Mouse (Mus musculus) olfactory bulb, adult 2 months (tissue): ENCODE measurements around the gene Gm7534. TPM values are rescaled to one million over a fixed set of nuclear protein-coding genes. Genes with fewer than 3 reads are reported as not detected.

Experiments
- H3K27ac ChIP-seq: fragments of 200-500 bp; 2 replicates; pipeline ENCODE4 v1.5.1; 2012; ENCODE audit warnings: low read depth, low read length; ENCODE audit not compliant: insufficient read depth
- H3K4me1 ChIP-seq: fragments of 200-500 bp; 2 replicates; pipeline ENCODE4 v1.6.1; 2012; ENCODE audit warnings: low read length; ENCODE audit not compliant: control insufficient read depth, insufficient read depth
- H3K4me3 ChIP-seq: fragments of 200-500 bp; 2 replicates; pipeline ENCODE4 v1.5.1; 2012; ENCODE audit warnings: mild to moderate bottlenecking, low read depth, low read length, moderate library complexity; ENCODE audit not compliant: insufficient read depth
- CTCF ChIP-seq: fragments of 200-500 bp; IDR thresholded peaks from 2 replicates; pipeline ENCODE4 v1.5.1; 2012; ENCODE audit warnings: low read depth, mild to moderate bottlenecking, low read length, moderate library complexity; ENCODE audit not compliant: insufficient read depth
- POLR2A ChIP-seq: fragments of 200-500 bp; IDR thresholded peaks from 2 replicates; pipeline ENCODE4 v1.6.1; 2012; ENCODE audit warnings: mild to moderate bottlenecking, low read depth, low read length, moderate library complexity; ENCODE audit not compliant: insufficient read depth
- WGBS: fragments of 180-500 bp; shearing (Covaris S2); methylation state at CpG from one replicate; pipeline ENCODE4 v1.1.7; 2018; 5-methylcytosine and 5-hydroxymethylcytosine counted together
- polyA plus RNA-seq: library from polyadenylated mRNA; stranded (reverse); fragments of >200 nt; gene quantifications from 2 replicates; pipeline ENCODE4 v1.2.4, GENCODE M21; 2012; ENCODE audit warnings: low replicate concordance; ENCODE audit not compliant: missing spikeins, insufficient read depth, insufficient read length

Gm7534 gene
- polyA plus RNA-seq, 1 experiment, result not detected

DNA sequence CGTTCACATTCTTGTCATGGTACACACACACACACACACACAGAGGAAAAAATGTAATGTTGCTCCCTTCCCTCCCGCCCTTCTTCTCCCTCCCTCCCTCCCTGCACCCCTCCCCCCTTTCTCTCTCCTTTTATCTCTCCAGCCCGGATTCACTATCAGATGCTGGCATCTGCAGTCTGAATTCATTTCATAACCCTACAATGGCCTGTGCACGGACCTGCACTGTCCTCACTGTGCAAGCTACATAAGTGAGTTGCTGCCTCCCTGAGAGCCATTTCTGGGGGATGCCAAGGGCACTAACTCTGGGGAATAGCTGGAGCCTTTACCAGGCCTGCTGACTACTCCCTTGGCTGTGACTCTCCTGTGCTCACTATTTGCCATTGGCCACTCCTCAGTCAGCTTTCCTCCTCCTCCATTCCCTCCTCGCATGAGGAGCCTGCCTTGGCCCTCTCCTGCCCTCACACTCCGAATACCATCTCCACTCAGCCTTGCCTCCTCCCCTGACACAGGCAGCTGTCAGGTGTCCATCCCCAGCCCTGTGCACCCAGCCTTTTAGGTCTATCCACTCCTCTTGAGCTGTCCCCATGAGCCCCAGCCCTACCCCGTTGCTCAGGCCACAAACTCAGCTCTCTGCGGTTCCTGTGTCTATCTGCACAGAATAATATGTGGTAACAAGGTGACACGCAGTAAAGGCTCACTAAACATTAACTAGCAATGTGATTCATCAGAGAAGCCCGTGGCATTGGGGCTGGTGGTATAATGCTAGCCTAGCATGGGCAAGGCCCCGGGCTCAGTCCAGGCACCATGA, 20.2 kb upstream of the Gm7534 start:
- no peak for TF ChIP-seq POLR2A
- no peak for TF ChIP-seq CTCF
- 77% methylated on average over 11 of the region's 11 CpGs for WGBS
- no peak overlapping the region for H3K27ac ChIP-seq

DNA sequence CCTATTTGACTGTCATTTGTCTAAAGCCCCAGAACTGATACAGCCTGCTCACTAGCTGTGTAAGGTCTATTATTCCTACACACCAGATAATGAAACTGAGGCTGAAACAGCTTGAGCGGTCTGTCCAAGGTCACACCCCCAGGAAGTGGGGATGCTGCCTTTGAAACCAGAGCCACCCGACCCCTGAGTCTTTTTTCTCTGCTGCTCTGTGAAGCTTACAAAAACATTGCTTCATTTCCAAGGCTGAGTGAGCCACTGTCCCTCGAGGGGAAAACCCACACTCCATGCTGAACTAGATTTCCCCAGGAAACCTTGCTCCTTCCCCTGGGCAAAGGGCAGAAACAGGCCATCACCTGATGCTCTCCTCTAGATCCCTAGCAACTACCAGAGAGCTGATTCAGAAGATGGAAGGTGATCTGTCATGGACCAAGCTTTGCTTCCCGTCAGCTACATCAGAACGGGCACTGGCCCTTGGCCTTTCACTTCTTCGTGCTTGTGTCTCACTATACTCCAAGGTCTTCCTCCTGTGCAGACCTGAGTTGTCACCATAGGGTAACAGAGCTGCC, 3.8 kb upstream of the Gm7534 start:
- no peaks in the 10 kb centered on the region for H3K4me1 ChIP-seq
- H3K4me3 ChIP-seq, result no peak overlapping the region
- no peak overlapping the region for H3K27ac ChIP-seq
- TF ChIP-seq CTCF (no peak), POLR2A (no peak)
- WGBS, result 69% methylated on average over 6 of the region's 6 CpGs

More for the DNA sequence above, 20.2 kb upstream of the Gm7534 start:
- Histone ChIP-seq H3K4me1 (no peaks in the 10 kb centered on the region), H3K4me3 (no peak overlapping the region)

DNA sequence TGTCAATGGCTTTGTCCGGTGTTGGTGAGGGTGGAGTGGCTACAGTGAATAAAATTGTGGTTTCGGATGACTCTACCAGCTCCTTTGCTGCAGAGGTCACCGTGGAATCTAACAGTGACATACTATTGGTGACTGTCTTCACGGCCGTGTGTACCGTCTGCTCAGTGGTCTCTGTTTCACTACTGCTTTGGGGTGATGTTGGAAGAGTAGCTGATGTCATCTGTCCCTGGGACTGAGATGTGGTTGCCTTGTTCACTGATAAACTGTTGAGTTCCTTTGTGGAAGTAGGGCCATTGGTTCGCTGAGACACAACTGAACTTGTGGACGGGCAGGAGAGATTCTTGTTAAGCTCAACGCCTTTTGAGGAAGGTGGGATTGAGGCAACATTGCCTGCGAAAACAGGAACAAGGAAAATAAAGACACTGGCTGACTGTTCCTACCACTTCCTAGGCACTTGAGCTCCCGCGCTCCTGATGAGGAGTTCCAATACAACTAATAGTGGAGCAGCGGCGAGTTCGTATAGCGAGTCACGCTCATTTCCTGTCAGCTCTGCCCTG, 614 bp upstream of the Gm7534 start:
- no peaks in the 10 kb centered on the region for H3K4me1 ChIP-seq
- H3K4me3 ChIP-seq, result no peak overlapping the region
- TF ChIP-seq POLR2A (no peak), CTCF (no peak)
- 93% methylated on average over 17 of the region's 17 CpGs for WGBS
- H3K27ac ChIP-seq, result no peak overlapping the region

DNA sequence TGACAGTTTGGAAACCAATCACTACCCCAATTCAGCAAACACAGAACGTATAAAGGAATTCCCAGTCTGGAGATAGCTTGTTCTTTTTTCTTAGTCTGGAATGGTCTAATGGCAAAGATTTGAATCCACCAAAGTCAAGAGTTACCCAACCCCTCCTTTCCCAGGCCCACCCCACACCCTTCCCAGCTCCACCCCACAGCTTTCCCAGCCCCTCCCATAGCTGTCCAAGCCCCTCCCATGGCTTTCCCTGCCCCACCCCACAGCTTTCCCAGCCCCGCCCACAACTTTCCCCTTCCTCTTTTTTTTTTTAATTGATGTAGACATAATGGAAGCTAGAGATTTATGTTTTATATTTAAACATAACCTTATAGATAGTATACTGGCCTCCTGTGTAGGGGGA, 3.4 kb downstream of the Gm7534 start:
- TF ChIP-seq CTCF (no peak), POLR2A (no peak)
- 75% methylated on average over 2 of the region's 2 CpGs for WGBS
- Histone ChIP-seq H3K4me1 (no peaks in the 10 kb centered on the region), H3K4me3 (no peak overlapping the region), H3K27ac (no peak overlapping the region)

DNA sequence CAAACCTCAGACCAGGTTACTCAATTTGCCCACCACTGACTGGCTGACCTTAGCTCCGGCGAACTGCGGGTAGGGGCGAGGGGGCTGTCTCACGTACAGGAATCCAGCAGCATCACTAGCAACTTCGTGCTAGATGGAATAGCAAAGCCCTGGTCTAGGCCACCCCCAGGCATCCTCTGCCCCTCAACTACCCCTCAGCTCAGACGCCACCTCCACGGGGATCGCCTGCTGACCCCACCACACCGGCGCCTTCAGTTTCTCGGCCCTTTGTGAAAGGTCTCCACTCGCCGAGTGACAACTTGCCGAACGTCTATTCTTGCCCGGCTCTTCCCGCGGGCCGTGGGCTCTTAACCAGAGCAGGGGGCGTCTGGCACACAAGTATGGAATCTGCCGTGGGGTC, 16.5 kb downstream of the Gm7534 start:
- Histone ChIP-seq H3K27ac (no peak overlapping the region), H3K4me1 (peaks cover 9% of the 10 kb centered on the region), H3K4me3 (peak overlapping the region; percentile 84)
- under 1% methylated on average over 22 of the region's 22 CpGs for WGBS
- TF ChIP-seq CTCF, result no peak
- no peak for TF ChIP-seq POLR2A

DNA sequence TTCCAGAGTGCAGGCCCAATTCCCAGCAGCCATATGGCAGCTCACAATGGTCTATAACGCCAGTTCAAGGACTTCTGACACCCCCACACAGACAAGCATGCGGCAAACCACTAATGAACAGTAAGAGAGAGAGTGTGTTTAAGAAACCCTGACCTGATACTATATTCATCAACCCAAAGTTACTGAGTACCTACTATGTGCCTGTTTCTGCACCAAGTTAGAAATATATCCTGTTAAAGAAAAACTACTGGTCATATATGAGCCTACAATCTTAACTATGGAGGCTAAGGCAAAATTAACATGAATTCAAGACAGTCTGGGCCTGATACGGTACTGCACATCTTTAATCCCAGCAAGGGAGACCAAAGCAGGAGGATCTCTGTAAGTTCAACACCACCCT, 17.2 kb downstream of the Gm7534 start:
- Histone ChIP-seq H3K4me1 (peaks cover 9% of the 10 kb centered on the region), H3K4me3 (no peak overlapping the region), H3K27ac (no peak overlapping the region)
- WGBS, result 72% methylated on average over 3 of the region's 3 CpGs
- TF ChIP-seq POLR2A (no peak), CTCF (no peak)

DNA sequence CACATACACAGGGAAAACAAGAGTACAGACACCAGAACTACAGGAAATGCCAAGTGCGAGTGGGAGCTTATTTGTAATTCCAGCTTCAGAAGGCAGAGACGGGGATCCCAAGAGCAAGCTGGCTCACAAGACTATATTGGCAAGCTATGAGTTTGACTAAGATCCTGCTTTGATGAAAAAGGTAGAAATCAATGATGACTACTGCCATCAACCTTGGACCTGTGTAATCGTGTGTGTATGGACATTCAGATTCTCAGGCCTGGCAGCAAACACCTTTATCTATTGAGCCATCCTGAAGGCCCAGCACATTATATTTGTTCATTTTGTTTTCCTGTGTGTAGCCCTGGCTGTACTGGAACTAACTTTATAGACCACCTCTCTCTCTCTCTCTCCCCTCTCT, 19.1 kb downstream of the Gm7534 start:
- no peak overlapping the region for H3K27ac ChIP-seq
- H3K4me1 ChIP-seq, result peaks cover 9% of the 10 kb centered on the region
- no peak overlapping the region for H3K4me3 ChIP-seq
- WGBS, result 81% methylated on average over 3 of the region's 3 CpGs
- TF ChIP-seq CTCF (no peak), POLR2A (no peak)

DNA sequence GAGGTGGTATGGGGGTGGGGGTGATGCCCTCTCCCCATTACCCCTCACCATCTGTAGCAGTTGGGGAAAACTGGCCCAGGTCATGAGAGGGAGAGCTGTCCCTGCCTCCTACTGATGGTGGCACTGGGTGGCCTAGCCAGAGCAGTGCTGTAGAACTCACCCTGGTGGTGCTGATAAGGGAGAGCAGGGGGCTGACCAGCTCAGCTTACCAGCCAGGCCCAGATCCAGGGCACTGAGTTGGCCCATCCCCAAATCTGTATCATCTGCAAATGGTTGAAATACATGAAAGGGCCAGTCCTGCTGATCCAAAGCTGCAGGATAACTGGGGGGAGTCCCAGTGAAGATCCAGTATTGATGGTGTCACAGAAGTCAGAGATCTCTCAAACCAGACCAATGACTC, 21.0 kb downstream of the Gm7534 start:
- H3K4me1 ChIP-seq, result peaks cover 9% of the 10 kb centered on the region
- no peak overlapping the region for H3K27ac ChIP-seq
- no peak overlapping the region for H3K4me3 ChIP-seq
- TF ChIP-seq POLR2A (no peak), CTCF (no peak)

DNA sequence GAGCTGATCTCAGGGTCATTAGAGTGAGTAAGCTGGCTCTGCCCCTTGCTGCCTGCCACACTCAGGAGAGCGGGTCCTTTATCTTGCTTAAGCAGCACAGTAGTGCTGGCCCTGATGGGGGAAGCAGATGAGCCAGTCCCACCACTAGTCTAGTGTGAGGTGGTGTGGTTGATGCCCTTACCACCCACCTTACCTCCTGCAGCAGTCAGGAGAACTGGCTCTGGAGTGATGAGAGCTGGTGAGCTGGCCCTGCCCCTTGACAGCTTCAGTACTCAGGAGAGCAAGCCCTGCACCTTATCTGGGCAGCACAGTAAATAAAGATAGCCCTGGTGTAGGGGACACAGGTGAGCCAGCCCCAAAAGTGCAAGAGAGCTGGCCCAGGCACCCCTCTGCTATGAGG, 21.7 kb downstream of the Gm7534 start:
- TF ChIP-seq CTCF (no peak), POLR2A (no peak)
- peaks cover 7% of the 10 kb centered on the region for H3K4me1 ChIP-seq
- WGBS, result 100% methylated on average over 1 of the region's 1 CpGs
- H3K27ac ChIP-seq, result no peak overlapping the region
- H3K4me3 ChIP-seq, result no peak overlapping the region
